Mouse (Mus musculus): Measurements from ENCODE around the gene Cdh13. TPM values are rescaled to one million over a fixed set of nuclear protein-coding genes. Genes with fewer than 3 reads are reported as not detected.
A peak's percentile ranks its signal among the peaks of the same experiment; 100 is the strongest.

Cdh13 gene
- polyA plus RNA-seq, 1 experiment from 2014 or later = 4.2 TPM

- H3K9me3 ChIP-seq (replicated peaks) = no peaks in the 10 kb centered on the region
- no peaks in the 10 kb centered on the region for H3K36me3 ChIP-seq
- ATAC-seq (replicated peaks; ENCODE audit: low FRiP score) = no peak
- WGBS = 65% methylated on average over 8 of the region's 8 CpGs
- no peaks in the 10 kb centered on the region for H3K4me1 ChIP-seq
- no peak overlapping the region for H3K4me2 ChIP-seq
- no peak overlapping the region for H3K9ac ChIP-seq
- H3K4me3 ChIP-seq (replicated peaks) = no peak overlapping the region
- no peaks in the 10 kb centered on the region for H3K27me3 ChIP-seq
- no peak overlapping the region for H3K27ac ChIP-seq
These were observed 912.2 kb downstream of the Cdh13 start for GRCm38 (mm10) chr8:119195695-119196094.

- ATAC-seq (replicated peaks; ENCODE audit: low FRiP score) = no peak
- Histone ChIP-seq H3K9ac (no peak overlapping the region), H3K27me3 (no peaks in the 10 kb centered on the region), H3K27ac (no peak overlapping the region), H3K36me3 (no peaks in the 10 kb centered on the region), H3K4me1 (no peaks in the 10 kb centered on the region), H3K9me3 (replicated peaks) (no peaks in the 10 kb centered on the region), H3K4me2 (no peak overlapping the region), H3K4me3 (replicated peaks) (no peak overlapping the region)
- WGBS = 82% methylated on average over 10 of the region's 10 CpGs
These were observed 913.1 kb downstream of the Cdh13 start for GRCm38 (mm10) chr8:119196486-119197150.

GRCm38 (mm10) chr8:119208567-119208966 lies 925.0 kb downstream of the Cdh13 start:
- no peak overlapping the region for H3K9ac ChIP-seq
- no peaks in the 10 kb centered on the region for H3K4me1 ChIP-seq
- no peaks in the 10 kb centered on the region for H3K36me3 ChIP-seq
- no peaks in the 10 kb centered on the region for H3K9me3 ChIP-seq (replicated peaks)
- no peak for ATAC-seq (replicated peaks; ENCODE audit: low FRiP score)
- H3K4me3 ChIP-seq (replicated peaks) = no peak overlapping the region
- H3K27ac ChIP-seq = no peak overlapping the region
- H3K27me3 ChIP-seq = no peaks in the 10 kb centered on the region
- H3K4me2 ChIP-seq = no peak overlapping the region
- 89% methylated on average over 9 of the region's 9 CpGs for WGBS

- Histone ChIP-seq H3K4me2 (no peak overlapping the region), H3K27ac (no peak overlapping the region), H3K4me1 (no peaks in the 10 kb centered on the region), H3K9ac (no peak overlapping the region), H3K4me3 (replicated peaks) (no peak overlapping the region), H3K36me3 (no peaks in the 10 kb centered on the region), H3K9me3 (replicated peaks) (no peaks in the 10 kb centered on the region), H3K27me3 (no peaks in the 10 kb centered on the region)
- WGBS = 12% methylated on average over 1 of the region's 1 CpGs
- ATAC-seq (replicated peaks; ENCODE audit: low FRiP score) = no peak
These were observed 941.0 kb downstream of the Cdh13 start for GRCm38 (mm10) chr8:119224547-119224946.

GRCm38 (mm10) chr8:119245181-119245580 lies 961.6 kb downstream of the Cdh13 start:
- no peaks in the 10 kb centered on the region for H3K36me3 ChIP-seq
- no peak overlapping the region for H3K4me3 ChIP-seq (replicated peaks)
- H3K9me3 ChIP-seq (replicated peaks) = no peaks in the 10 kb centered on the region
- 59% methylated on average over 4 of the region's 4 CpGs for WGBS
- H3K4me2 ChIP-seq = no peak overlapping the region
- H3K9ac ChIP-seq = no peak overlapping the region
- H3K4me1 ChIP-seq = no peaks in the 10 kb centered on the region
- ATAC-seq (replicated peaks; ENCODE audit: low FRiP score) = no peak
- H3K27ac ChIP-seq = no peak overlapping the region
- H3K27me3 ChIP-seq = no peaks in the 10 kb centered on the region

- no peak for ATAC-seq (replicated peaks; ENCODE audit: low FRiP score)
- WGBS = 62% methylated on average over 1 of the region's 1 CpGs
- no peak overlapping the region for H3K27ac ChIP-seq
- H3K9ac ChIP-seq = no peak overlapping the region
- H3K4me1 ChIP-seq = no peaks in the 10 kb centered on the region
- H3K4me3 ChIP-seq (replicated peaks) = no peak overlapping the region
- H3K36me3 ChIP-seq = no peaks in the 10 kb centered on the region
- no peak overlapping the region for H3K4me2 ChIP-seq
- no peaks in the 10 kb centered on the region for H3K27me3 ChIP-seq
- no peaks in the 10 kb centered on the region for H3K9me3 ChIP-seq (replicated peaks)
These were observed 962.1 kb downstream of the Cdh13 start for GRCm38 (mm10) chr8:119245641-119246040.

- WGBS = 88% methylated on average over 3 of the region's 3 CpGs
- no peak overlapping the region for H3K27ac ChIP-seq
These were observed 970.8 kb downstream of the Cdh13 start for GRCm38 (mm10) chr8:119254358-119254757.

GRCm38 (mm10) chr8:119258642-119259041 lies 975.1 kb downstream of the Cdh13 start:
- no peaks in the 10 kb centered on the region for H3K9me3 ChIP-seq (replicated peaks)
- H3K27me3 ChIP-seq = no peaks in the 10 kb centered on the region
- no peaks in the 10 kb centered on the region for H3K36me3 ChIP-seq
- H3K9ac ChIP-seq = no peak overlapping the region
- H3K4me3 ChIP-seq (replicated peaks) = no peak overlapping the region
- no peak overlapping the region for H3K27ac ChIP-seq
- 35% methylated on average over 11 of the region's 11 CpGs for WGBS
- 0 out of 2 replicates have a peak, but pooled peaks have one; percentile 52 for ATAC-seq (replicated peaks; ENCODE audit: low FRiP score)
- no peaks in the 10 kb centered on the region for H3K4me1 ChIP-seq
- no peak overlapping the region for H3K4me2 ChIP-seq

More at GRCm38 (mm10) chr8:119254358-119254757, 970.8 kb downstream of the Cdh13 start:
- ATAC-seq (replicated peaks; ENCODE audit: low FRiP score) = no peak
- Histone ChIP-seq H3K9me3 (replicated peaks) (no peaks in the 10 kb centered on the region), H3K4me1 (no peaks in the 10 kb centered on the region), H3K27me3 (no peaks in the 10 kb centered on the region), H3K36me3 (no peaks in the 10 kb centered on the region), H3K4me2 (no peak overlapping the region), H3K4me3 (replicated peaks) (no peak overlapping the region), H3K9ac (no peak overlapping the region)

- ATAC-seq (replicated peaks; ENCODE audit: low FRiP score) = no peak
- Histone ChIP-seq H3K4me1 (no peaks in the 10 kb centered on the region), H3K4me3 (replicated peaks) (no peak overlapping the region), H3K27ac (no peak overlapping the region), H3K36me3 (no peaks in the 10 kb centered on the region), H3K9me3 (replicated peaks) (no peaks in the 10 kb centered on the region), H3K27me3 (no peaks in the 10 kb centered on the region), H3K9ac (no peak overlapping the region), H3K4me2 (no peak overlapping the region)
- 65% methylated on average over 7 of the region's 7 CpGs for WGBS
These were observed 980.2 kb downstream of the Cdh13 start for GRCm38 (mm10) chr8:119263750-119264149.

GRCm38 (mm10) chr8:119266304-119266703 lies 982.8 kb downstream of the Cdh13 start:
- H3K4me2 ChIP-seq = no peak overlapping the region
- no peaks in the 10 kb centered on the region for H3K9me3 ChIP-seq (replicated peaks)
- no peaks in the 10 kb centered on the region for H3K27me3 ChIP-seq
- H3K27ac ChIP-seq = no peak overlapping the region
- no peak overlapping the region for H3K4me3 ChIP-seq (replicated peaks)
- H3K9ac ChIP-seq = no peak overlapping the region
- H3K36me3 ChIP-seq = no peaks in the 10 kb centered on the region
- no peaks in the 10 kb centered on the region for H3K4me1 ChIP-seq
- no peak for ATAC-seq (replicated peaks; ENCODE audit: low FRiP score)
- 84% methylated on average over 4 of the region's 4 CpGs for WGBS

GRCm38 (mm10) chr8:119269576-119269975 lies 986.0 kb downstream of the Cdh13 start:
- no peak overlapping the region for H3K4me3 ChIP-seq (replicated peaks)
- H3K9ac ChIP-seq = no peak overlapping the region
- H3K4me1 ChIP-seq = no peaks in the 10 kb centered on the region
- ATAC-seq (replicated peaks; ENCODE audit: low FRiP score) = no peak
- H3K27me3 ChIP-seq = no peaks in the 10 kb centered on the region
- 52% methylated on average over 3 of the region's 3 CpGs for WGBS
- no peaks in the 10 kb centered on the region for H3K36me3 ChIP-seq
- no peaks in the 10 kb centered on the region for H3K9me3 ChIP-seq (replicated peaks)
- H3K27ac ChIP-seq = no peak overlapping the region
- no peak overlapping the region for H3K4me2 ChIP-seq

- 70% methylated on average over 9 of the region's 9 CpGs for WGBS
- Histone ChIP-seq H3K9me3 (replicated peaks) (no peaks in the 10 kb centered on the region), H3K4me2 (no peak overlapping the region), H3K4me3 (replicated peaks) (no peak overlapping the region), H3K36me3 (no peaks in the 10 kb centered on the region), H3K4me1 (no peaks in the 10 kb centered on the region), H3K9ac (no peak overlapping the region), H3K27me3 (no peaks in the 10 kb centered on the region), H3K27ac (no peak overlapping the region)
- ATAC-seq (replicated peaks; ENCODE audit: low FRiP score) = no peak
These were observed 986.8 kb downstream of the Cdh13 start for GRCm38 (mm10) chr8:119270371-119270770.

GRCm38 (mm10) chr8:119272891-119273290 lies 989.4 kb downstream of the Cdh13 start:
- no peak for ATAC-seq (replicated peaks; ENCODE audit: low FRiP score)

More at GRCm38 (mm10) chr8:119272891-119273290, 989.4 kb downstream of the Cdh13 start:
- H3K9ac ChIP-seq = no peak overlapping the region
- no peak overlapping the region for H3K4me3 ChIP-seq (replicated peaks)
- no peaks in the 10 kb centered on the region for H3K4me1 ChIP-seq
- no peaks in the 10 kb centered on the region for H3K9me3 ChIP-seq (replicated peaks)
- H3K27me3 ChIP-seq = no peaks in the 10 kb centered on the region
- H3K4me2 ChIP-seq = no peak overlapping the region
- 59% methylated on average over 8 of the region's 8 CpGs for WGBS
- no peak overlapping the region for H3K27ac ChIP-seq
- H3K36me3 ChIP-seq = no peaks in the 10 kb centered on the region
